Mouse (Mus musculus): ENCODE results near the gene Nfkbib. TPM values are rescaled to one million over a fixed set of nuclear protein-coding genes. Genes with fewer than 3 reads are reported as not detected.

The Nfkbib gene
- polyA plus RNA-seq, 1 experiment from 2014 or later: 33.4 TPM

Other genes starting within 250 kb of the Nfkbib start
- gene Ifnl3, start 244.7 kb downstream of the Nfkbib start, polyA plus RNA-seq (2014; fragmentation: Nextera tagmentation; extraction: Ambion mirVana): not detected in 2 replicates
- gene Sycn, start 226.6 kb downstream of the Nfkbib start, polyA plus RNA-seq (2014; fragmentation: Nextera tagmentation; extraction: Ambion mirVana): not detected in 2 replicates
- not detected in 2 replicates for gene Nccrp1, start 220.3 kb downstream of the Nfkbib start, polyA plus RNA-seq (2014; fragmentation: Nextera tagmentation; extraction: Ambion mirVana)
- 29.4 and 30.9 TPM in 2 replicates for gene Samd4b, start 169.4 kb downstream of the Nfkbib start, polyA plus RNA-seq (2014; fragmentation: Nextera tagmentation; extraction: Ambion mirVana)
- gene Pak4, start 169.3 kb downstream of the Nfkbib start, polyA plus RNA-seq (2014; fragmentation: Nextera tagmentation; extraction: Ambion mirVana): 25.6 and 28.6 TPM in 2 replicates
- gene Acp7, start 136.2 kb downstream of the Nfkbib start, polyA plus RNA-seq (2014; fragmentation: Nextera tagmentation; extraction: Ambion mirVana): not detected in 2 replicates
- gene Fbxo27, start 74.7 kb downstream of the Nfkbib start, polyA plus RNA-seq (2014; fragmentation: Nextera tagmentation; extraction: Ambion mirVana): 6.1 and 7.2 TPM in 2 replicates
- gene Fbxo17, start 50.7 kb downstream of the Nfkbib start, polyA plus RNA-seq (2014; fragmentation: Nextera tagmentation; extraction: Ambion mirVana): 11.6 and 13.0 TPM in 2 replicates
- 145 and 151 TPM in 2 replicates for gene Mrps12, start 25.7 kb downstream of the Nfkbib start, polyA plus RNA-seq (2014; fragmentation: Nextera tagmentation; extraction: Ambion mirVana)
- gene Sars2, start 25.5 kb downstream of the Nfkbib start, polyA plus RNA-seq (2014; fragmentation: Nextera tagmentation; extraction: Ambion mirVana): 28.2 and 29.9 TPM in 2 replicates
- 1.5 and 2.0 TPM in 2 replicates for gene Ccer2, start 11.3 kb downstream of the Nfkbib start, polyA plus RNA-seq (2014; fragmentation: Nextera tagmentation; extraction: Ambion mirVana)
- 65.6 and 67.2 TPM in 2 replicates for gene Sirt2, start 777 bp downstream of the Nfkbib start, polyA plus RNA-seq (2014; fragmentation: Nextera tagmentation; extraction: Ambion mirVana)
- gene Rinl, start 21.5 kb upstream of the Nfkbib start, polyA plus RNA-seq (2014; fragmentation: Nextera tagmentation; extraction: Ambion mirVana): 2.3 and 3.2 TPM in 2 replicates
- 328 and 350 TPM in 2 replicates for gene Hnrnpl, start 41.0 kb upstream of the Nfkbib start, polyA plus RNA-seq (2014; fragmentation: Nextera tagmentation; extraction: Ambion mirVana)
- gene Ech1, start 57.7 kb upstream of the Nfkbib start, polyA plus RNA-seq (2014; fragmentation: Nextera tagmentation; extraction: Ambion mirVana): 103 and 106 TPM in 2 replicates
- 1.5 and 1.9 TPM in 2 replicates for gene Lgals4, start 66.3 kb upstream of the Nfkbib start, polyA plus RNA-seq (2014; fragmentation: Nextera tagmentation; extraction: Ambion mirVana)
- 0.98 and 1.3 TPM in 2 replicates for gene Lgals7, start 96.3 kb upstream of the Nfkbib start, polyA plus RNA-seq (2014; fragmentation: Nextera tagmentation; extraction: Ambion mirVana)
- 0.21 and 0.29 TPM in 2 replicates for gene Capn12, start 113.9 kb upstream of the Nfkbib start, polyA plus RNA-seq (2014; fragmentation: Nextera tagmentation; extraction: Ambion mirVana)
- 190 and 201 TPM in 2 replicates for gene Actn4, start 194.8 kb upstream of the Nfkbib start, polyA plus RNA-seq (2014; fragmentation: Nextera tagmentation; extraction: Ambion mirVana)
- gene Eif3k, start 214.4 kb upstream of the Nfkbib start, polyA plus RNA-seq (2014; fragmentation: Nextera tagmentation; extraction: Ambion mirVana): 439 and 446 TPM in 2 replicates
- gene Map4k1, start 214.5 kb upstream of the Nfkbib start, polyA plus RNA-seq (2014; fragmentation: Nextera tagmentation; extraction: Ambion mirVana): 6.4 and 8.1 TPM in 2 replicates